Mouse (Mus musculus): ENCODE data around the gene Kbtbd12. TPM values are rescaled to one million over a fixed set of nuclear protein-coding genes. Genes with fewer than 3 reads are reported as not detected.

The Kbtbd12 gene
- polyA plus RNA-seq, 2 experiments, result 0.78 to 0.95 TPM

DNA sequence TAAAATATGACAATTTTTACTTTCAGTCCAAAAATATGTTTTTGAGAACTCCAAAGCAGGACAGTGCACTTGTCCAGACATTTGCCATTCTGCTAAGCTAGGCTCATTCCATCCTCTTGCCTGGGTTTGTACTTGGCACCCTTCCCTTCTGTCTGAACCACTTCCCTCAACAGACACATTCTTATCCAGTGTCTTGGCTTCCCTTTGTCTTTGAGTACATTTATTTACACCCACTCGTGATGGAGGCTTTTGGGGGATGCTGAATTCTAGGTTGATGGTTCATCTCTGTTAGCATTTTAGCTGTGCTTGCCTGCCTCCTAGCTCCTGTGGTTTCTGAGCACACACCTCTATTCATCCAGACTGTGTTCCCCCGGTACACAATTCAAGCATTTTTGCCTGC, 31.3 kb downstream of the Kbtbd12 start:
- no peaks in the 10 kb centered on the region for H3K9me3 ChIP-seq (ENCODE audit: control insufficient read depth, low read length)
- TF ChIP-seq POLR2A (IDR thresholded peaks at IDR 0.05; ENCODE audit: borderline replicate concordance, extremely low read depth, insufficient read depth, insufficient read length), result no peak
- WGBS, result 76% methylated on average over 2 of the region's 2 CpGs

DNA sequence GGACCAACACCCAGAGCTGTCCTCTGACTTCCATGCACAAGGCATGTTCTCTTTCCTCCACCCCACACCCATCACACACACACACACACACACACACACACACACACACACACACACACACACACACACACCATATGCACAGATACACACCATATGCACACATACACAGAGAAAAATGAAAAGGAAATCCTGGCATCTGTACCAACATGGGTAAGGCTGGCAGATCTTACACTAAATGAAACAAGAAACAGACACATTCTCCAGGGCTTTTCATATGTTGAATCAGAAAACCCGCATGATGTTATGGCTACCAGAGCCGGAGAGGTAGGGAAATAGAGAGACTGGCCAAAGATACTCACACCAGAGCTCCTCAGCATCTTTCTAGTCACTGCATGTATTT, 32.0 kb downstream of the Kbtbd12 start:
- Histone ChIP-seq H3K9me3 (ENCODE audit: control insufficient read depth, low read length) (no peaks in the 10 kb centered on the region), H3K9ac (ENCODE audit: low read depth, low read length, severe bottlenecking) (no peak overlapping the region), H3K27me3 (ENCODE audit: control insufficient read depth, insufficient read depth, low read length) (no peaks in the 10 kb centered on the region), H3K36me3 (ENCODE audit: control insufficient read depth, insufficient read depth, low read length) (no peaks in the 10 kb centered on the region), H3K4me2 (replicated peaks; ENCODE audit: low read depth, low read length, severe bottlenecking) (no peak overlapping the region), H3K4me1 (ENCODE audit: control insufficient read depth, insufficient read depth, low read length) (no peaks in the 10 kb centered on the region), H3K27ac (replicated peaks; ENCODE audit: low read depth, low read length) (no peak overlapping the region), H3K4me3 (replicated peaks; ENCODE audit: low read length) (no peak overlapping the region)
- no peak for DNase-seq (ENCODE audit: low spot score)
- ATAC-seq (ENCODE audit: low FRiP score, low read depth), result no peak
- WGBS, result 95% methylated on average over 2 of the region's 2 CpGs
- TF ChIP-seq POLR2A (IDR thresholded peaks at IDR 0.05; ENCODE audit: borderline replicate concordance, extremely low read depth, insufficient read depth, insufficient read length), result no peak

More for the DNA sequence above, 31.3 kb downstream of the Kbtbd12 start:
- DNase-seq (ENCODE audit: low spot score), result no peak
- H3K27ac ChIP-seq (replicated peaks; ENCODE audit: low read depth, low read length), result no peak overlapping the region
- no peak overlapping the region for H3K9ac ChIP-seq (ENCODE audit: low read depth, low read length, severe bottlenecking)
- H3K4me3 ChIP-seq (replicated peaks; ENCODE audit: low read length), result no peak overlapping the region
- ATAC-seq (ENCODE audit: low FRiP score, low read depth), result no peak
- no peaks in the 10 kb centered on the region for H3K4me1 ChIP-seq (ENCODE audit: control insufficient read depth, insufficient read depth, low read length)
- H3K36me3 ChIP-seq (ENCODE audit: control insufficient read depth, insufficient read depth, low read length), result no peaks in the 10 kb centered on the region
- no peaks in the 10 kb centered on the region for H3K27me3 ChIP-seq (ENCODE audit: control insufficient read depth, insufficient read depth, low read length)
- no peak overlapping the region for H3K4me2 ChIP-seq (replicated peaks; ENCODE audit: low read depth, low read length, severe bottlenecking)

DNA sequence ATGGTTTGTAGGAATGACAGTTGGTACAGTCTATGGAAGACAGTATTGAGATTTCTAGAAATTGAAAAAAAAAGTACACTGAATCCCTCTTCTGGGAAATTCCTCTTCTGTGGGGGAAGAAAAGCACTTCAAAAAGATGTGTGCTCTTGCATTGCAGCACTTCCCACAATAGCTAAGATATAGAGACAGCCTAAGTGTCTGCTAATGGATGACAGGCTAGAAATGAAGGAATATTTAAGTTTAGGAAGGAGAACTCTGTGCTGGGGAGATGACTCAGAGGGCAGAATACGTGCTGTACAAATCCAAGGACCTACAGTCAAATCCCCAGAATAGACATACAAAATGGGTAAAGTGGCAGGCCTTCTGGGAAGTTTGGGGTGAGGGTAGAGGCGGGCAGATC, 32.5 kb downstream of the Kbtbd12 start:
- Histone ChIP-seq H3K27ac (replicated peaks; ENCODE audit: low read depth, low read length) (no peak overlapping the region), H3K36me3 (ENCODE audit: control insufficient read depth, insufficient read depth, low read length) (no peaks in the 10 kb centered on the region), H3K4me1 (ENCODE audit: control insufficient read depth, insufficient read depth, low read length) (no peaks in the 10 kb centered on the region), H3K9ac (ENCODE audit: low read depth, low read length, severe bottlenecking) (no peak overlapping the region), H3K9me3 (ENCODE audit: control insufficient read depth, low read length) (no peaks in the 10 kb centered on the region), H3K4me2 (replicated peaks; ENCODE audit: low read depth, low read length, severe bottlenecking) (no peak overlapping the region), H3K4me3 (replicated peaks; ENCODE audit: low read length) (no peak overlapping the region), H3K27me3 (ENCODE audit: control insufficient read depth, insufficient read depth, low read length) (no peaks in the 10 kb centered on the region)
- DNase-seq (ENCODE audit: low spot score), result no peak
- WGBS, result 75% methylated on average over 2 of the region's 2 CpGs
- no peak for ATAC-seq (ENCODE audit: low FRiP score, low read depth)
- TF ChIP-seq POLR2A (IDR thresholded peaks at IDR 0.05; ENCODE audit: borderline replicate concordance, extremely low read depth, insufficient read depth, insufficient read length), result no peak

DNA sequence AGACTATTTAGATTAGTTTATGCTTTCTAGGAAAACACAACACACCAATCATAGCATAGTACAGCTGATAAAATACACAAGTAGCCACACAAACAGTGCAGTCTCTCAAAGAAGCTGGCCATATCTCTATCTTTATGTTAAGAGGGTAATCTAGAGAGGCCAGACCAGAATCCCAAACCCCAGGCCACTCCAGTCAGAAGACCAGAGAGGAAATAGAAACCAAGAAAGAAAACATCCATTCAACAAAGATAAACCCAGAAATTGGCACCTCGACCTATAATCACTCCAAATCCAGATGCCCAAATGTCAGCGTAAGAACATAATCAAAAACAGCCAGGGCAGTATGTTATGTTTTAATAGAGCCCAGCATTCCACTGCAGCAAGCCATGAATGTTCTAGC, 41.6 kb downstream of the Kbtbd12 start:
- H3K4me1 ChIP-seq (ENCODE audit: control insufficient read depth, insufficient read depth, low read length), result no peaks in the 10 kb centered on the region
- no peak for TF ChIP-seq POLR2A (IDR thresholded peaks at IDR 0.05; ENCODE audit: borderline replicate concordance, extremely low read depth, insufficient read depth, insufficient read length)
- no peak overlapping the region for H3K9ac ChIP-seq (ENCODE audit: low read depth, low read length, severe bottlenecking)
- H3K27me3 ChIP-seq (ENCODE audit: control insufficient read depth, insufficient read depth, low read length), result no peaks in the 10 kb centered on the region
- no peak overlapping the region for H3K4me3 ChIP-seq (replicated peaks; ENCODE audit: low read length)
- H3K36me3 ChIP-seq (ENCODE audit: control insufficient read depth, insufficient read depth, low read length), result no peaks in the 10 kb centered on the region
- no peaks in the 10 kb centered on the region for H3K9me3 ChIP-seq (ENCODE audit: control insufficient read depth, low read length)
- no peak overlapping the region for H3K27ac ChIP-seq (replicated peaks; ENCODE audit: low read depth, low read length)
- 32% methylated on average over 2 of the region's 2 CpGs for WGBS
- DNase-seq (ENCODE audit: low spot score) (no peak), ATAC-seq (ENCODE audit: low FRiP score, low read depth) (no peak)
- H3K4me2 ChIP-seq (replicated peaks; ENCODE audit: low read depth, low read length, severe bottlenecking), result no peak overlapping the region

DNA sequence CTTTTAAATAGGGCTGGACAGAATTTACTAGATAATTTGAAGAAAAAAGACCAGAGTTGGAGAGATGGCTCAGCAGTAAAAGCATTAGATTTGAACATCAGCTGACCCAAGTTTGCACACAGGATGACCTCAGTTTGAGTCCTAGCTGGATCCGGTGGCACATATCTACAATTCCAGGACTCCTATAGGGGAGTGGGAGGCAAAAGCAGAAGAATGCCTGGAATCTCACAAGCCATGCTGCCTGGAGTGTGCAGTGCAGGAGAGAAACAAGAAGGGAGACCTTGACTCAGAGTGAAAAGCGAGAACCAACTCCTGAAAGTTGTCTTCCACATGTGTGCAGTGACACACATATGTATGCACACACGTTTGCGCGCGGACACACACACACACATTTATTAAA, 45.4 kb downstream of the Kbtbd12 start:
- 79% methylated on average over 6 of the region's 6 CpGs for WGBS
- H3K9me3 ChIP-seq (ENCODE audit: control insufficient read depth, low read length), result no peaks in the 10 kb centered on the region
- H3K4me1 ChIP-seq (ENCODE audit: control insufficient read depth, insufficient read depth, low read length), result no peaks in the 10 kb centered on the region
- H3K4me2 ChIP-seq (replicated peaks; ENCODE audit: low read depth, low read length, severe bottlenecking), result no peak overlapping the region
- DNase-seq (ENCODE audit: low spot score) (no peak), ATAC-seq (ENCODE audit: low FRiP score, low read depth) (no peak)
- no peak overlapping the region for H3K4me3 ChIP-seq (replicated peaks; ENCODE audit: low read length)
- H3K27me3 ChIP-seq (ENCODE audit: control insufficient read depth, insufficient read depth, low read length), result no peaks in the 10 kb centered on the region
- no peak overlapping the region for H3K27ac ChIP-seq (replicated peaks; ENCODE audit: low read depth, low read length)
- H3K36me3 ChIP-seq (ENCODE audit: control insufficient read depth, insufficient read depth, low read length), result no peaks in the 10 kb centered on the region
- H3K9ac ChIP-seq (ENCODE audit: low read depth, low read length, severe bottlenecking), result no peak overlapping the region
- TF ChIP-seq POLR2A (IDR thresholded peaks at IDR 0.05; ENCODE audit: borderline replicate concordance, extremely low read depth, insufficient read depth, insufficient read length), result no peak

DNA sequence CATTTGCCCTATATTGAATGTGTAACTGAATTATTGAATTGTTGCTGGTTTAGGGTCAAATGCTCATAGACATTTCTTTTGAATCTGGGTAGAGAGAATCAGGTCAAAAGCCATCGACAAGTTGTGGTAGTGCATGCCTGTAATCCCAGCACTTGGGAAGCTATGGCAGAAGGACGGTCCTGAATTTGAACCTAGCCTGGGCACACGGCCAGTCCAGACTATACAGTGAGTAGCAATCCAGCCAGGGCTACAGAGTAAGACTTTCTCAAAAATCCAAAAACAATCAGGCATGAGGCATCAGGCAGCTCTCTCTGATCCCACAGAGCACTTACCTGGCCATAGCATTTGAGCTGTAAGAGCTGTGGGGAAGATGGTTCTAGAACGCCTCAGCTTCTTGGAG, 47.5 kb downstream of the Kbtbd12 start:
- no peaks in the 10 kb centered on the region for H3K36me3 ChIP-seq (ENCODE audit: control insufficient read depth, insufficient read depth, low read length)
- no peak overlapping the region for H3K4me3 ChIP-seq (replicated peaks; ENCODE audit: low read length)
- ATAC-seq (ENCODE audit: low FRiP score, low read depth), result no peak
- no peaks in the 10 kb centered on the region for H3K4me1 ChIP-seq (ENCODE audit: control insufficient read depth, insufficient read depth, low read length)
- 80% methylated on average over 4 of the region's 4 CpGs for WGBS
- H3K27me3 ChIP-seq (ENCODE audit: control insufficient read depth, insufficient read depth, low read length), result no peaks in the 10 kb centered on the region
- no peaks in the 10 kb centered on the region for H3K9me3 ChIP-seq (ENCODE audit: control insufficient read depth, low read length)
- no peak for DNase-seq (ENCODE audit: low spot score)
- TF ChIP-seq POLR2A (IDR thresholded peaks at IDR 0.05; ENCODE audit: borderline replicate concordance, extremely low read depth, insufficient read depth, insufficient read length), result no peak
- no peak overlapping the region for H3K9ac ChIP-seq (ENCODE audit: low read depth, low read length, severe bottlenecking)
- H3K4me2 ChIP-seq (replicated peaks; ENCODE audit: low read depth, low read length, severe bottlenecking), result no peak overlapping the region
- H3K27ac ChIP-seq (replicated peaks; ENCODE audit: low read depth, low read length), result no peak overlapping the region

Data from limb, embryonic 14.5 days (tissue).